13 mouse cellular contexts compared by ENCODE assay signal in the genomic region with DNA sequence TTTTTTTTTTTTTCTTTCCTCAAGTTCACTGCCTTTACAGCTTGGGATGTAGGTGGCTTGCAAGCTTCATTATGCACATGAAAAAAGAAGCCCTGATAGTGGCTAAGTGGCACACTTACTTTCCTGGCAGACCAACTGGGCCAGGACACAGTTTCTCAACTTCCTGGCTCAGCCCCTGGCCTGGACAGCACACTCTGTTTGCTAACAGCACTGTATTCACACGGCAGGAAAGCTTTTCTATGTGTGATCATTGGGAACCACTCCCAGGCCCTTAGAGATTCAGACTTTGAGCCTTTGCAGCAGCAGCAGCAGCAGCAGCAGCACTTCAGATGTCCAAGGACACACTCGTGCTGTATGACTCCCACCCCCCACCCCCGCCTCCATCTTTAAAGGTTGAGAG. TPM values are rescaled to one million over a fixed set of nuclear protein-coding genes. Genes with fewer than 3 reads are reported as not detected.
DNase-seq lines count a peak whose midpoint lies in the region; ATAC-seq and TF ChIP-seq lines count a peak whose summit lies in the region.
"Had no signal": no experiment of that assay in that cellular context is flagged by ENCODE, and none has a peak within 500 bp of the region (broad histone marks: within the 10 kb centered on the region; RNA-seq: fewer than 3 reads in every experiment).

No protein-coding gene starts in this region.

- WGBS in hindbrain, embryonic 16.5 days = 60% methylated on average over 3 of the region's 3 CpGs
- WGBS in hindbrain, embryonic 13.5 days = 73% methylated on average over 3 of the region's 3 CpGs
- 25% methylated on average over 3 of the region's 3 CpGs for WGBS in intestine, postnatal 0 days
- 41% methylated on average over 3 of the region's 3 CpGs for WGBS in stomach, embryonic 14.5 days
- 70% methylated on average over 3 of the region's 3 CpGs for WGBS in forebrain, embryonic 14.5 days
- 81% methylated on average over 3 of the region's 3 CpGs for WGBS in forebrain, embryonic 10.5 days

- TF ChIP-seq CTCF in intestine, postnatal 0 days (IDR thresholded peaks at IDR 0.05; ENCODE audit: low read depth) = no peak

- H3K4me2 ChIP-seq in hindbrain, embryonic 16.5 days (ENCODE audit: low read length) = no peak overlapping the region
- H3K4me2 ChIP-seq in hindbrain, embryonic 13.5 days = no peak overlapping the region
- no peak overlapping the region for H3K4me2 ChIP-seq in intestine, postnatal 0 days (replicated peaks; ENCODE audit: low read depth)
- no peak overlapping the region for H3K4me2 ChIP-seq in stomach, embryonic 14.5 days (replicated peaks; ENCODE audit: low read depth, low read length)
- H3K4me2 ChIP-seq in forebrain, embryonic 14.5 days (ENCODE audit: low read length) = no peak overlapping the region

- no peak overlapping the region for H3K9ac ChIP-seq in hindbrain, embryonic 16.5 days (ENCODE audit: low read depth, low read length)
- no peak overlapping the region for H3K9ac ChIP-seq in hindbrain, embryonic 13.5 days
- no peak overlapping the region for H3K9ac ChIP-seq in intestine, postnatal 0 days (ENCODE audit: low read depth, low read length)
- no peak overlapping the region for H3K9ac ChIP-seq in stomach, embryonic 14.5 days (replicated peaks; ENCODE audit: low read depth, low read length)
- no peak overlapping the region for H3K9ac ChIP-seq in forebrain, embryonic 14.5 days (ENCODE audit: low read length)

- H3K27ac ChIP-seq in hindbrain, embryonic 16.5 days (ENCODE audit: low read depth, low read length) = no peak overlapping the region
- H3K27ac ChIP-seq in hindbrain, embryonic 13.5 days = no peak overlapping the region
- peak overlapping the region; percentile 35 for H3K27ac ChIP-seq in intestine, postnatal 0 days (ENCODE audit: low read depth, low read length)
- H3K27ac ChIP-seq in stomach, embryonic 14.5 days (ENCODE audit: low read length) = no peak overlapping the region
- no peak overlapping the region for H3K27ac ChIP-seq in forebrain, embryonic 14.5 days (ENCODE audit: low read depth, low read length)
- H3K27ac ChIP-seq in forebrain, embryonic 10.5 days = no peak overlapping the region

- peak; percentile 77 for ATAC-seq in hindbrain, embryonic 16.5 days
- ATAC-seq in hindbrain, embryonic 13.5 days (ENCODE audit: low FRiP score) = no peak
- peak; percentile 87 for ATAC-seq in intestine, postnatal 0 days
- peak; percentile 80 for ATAC-seq in stomach, embryonic 14.5 days (ENCODE audit: insufficient number of reproducible peaks, insufficient read depth, low FRiP score, low read depth)
- ATAC-seq in forebrain, embryonic 14.5 days = no peak

- no peaks in the 10 kb centered on the region for H3K36me3 ChIP-seq in hindbrain, embryonic 16.5 days (ENCODE audit: control insufficient read depth, insufficient read depth, low read length)
- no peaks in the 10 kb centered on the region for H3K36me3 ChIP-seq in hindbrain, embryonic 13.5 days
- H3K36me3 ChIP-seq in intestine, postnatal 0 days (ENCODE audit: control insufficient read depth, insufficient read depth) = no peaks in the 10 kb centered on the region
- H3K36me3 ChIP-seq in stomach, embryonic 14.5 days (ENCODE audit: control insufficient read depth, insufficient read depth, low read length) = no peaks in the 10 kb centered on the region; the same call in 1 of the 2 replicates
- H3K36me3 ChIP-seq in forebrain, embryonic 14.5 days (ENCODE audit: control insufficient read depth, insufficient read depth, low read length) = no peaks in the 10 kb centered on the region
- H3K36me3 ChIP-seq in forebrain, embryonic 10.5 days (replicated peaks) = 0 out of 2 replicates have a peak, but pooled peaks cover 3% of the 10 kb centered on the region

- no peak overlapping the region for H3K4me3 ChIP-seq in hindbrain, embryonic 16.5 days (ENCODE audit: low read length)
- H3K4me3 ChIP-seq in hindbrain, embryonic 13.5 days = no peak overlapping the region
- H3K4me3 ChIP-seq in intestine, postnatal 0 days (ENCODE audit: low read depth, low read length) = no peak overlapping the region
- no peak overlapping the region for H3K4me3 ChIP-seq in stomach, embryonic 14.5 days (ENCODE audit: low read depth, low read length)
- H3K4me3 ChIP-seq in forebrain, embryonic 14.5 days (ENCODE audit: low read depth, low read length) = no peak overlapping the region
- no peak overlapping the region for H3K4me3 ChIP-seq in forebrain, embryonic 10.5 days
- H3K4me3 ChIP-seq: megakaryocyte, embryonic 14.5 days had no signal

- no peaks in the 10 kb centered on the region for H3K4me1 ChIP-seq in hindbrain, embryonic 16.5 days (ENCODE audit: control insufficient read depth, insufficient read depth, low read depth, low read length)
- H3K4me1 ChIP-seq in hindbrain, embryonic 13.5 days (replicated peaks) = no peaks in the 10 kb centered on the region
- H3K4me1 ChIP-seq in intestine, postnatal 0 days (replicated peaks; ENCODE audit: control insufficient read depth, insufficient read depth, low read length) = no peaks in the 10 kb centered on the region
- H3K4me1 ChIP-seq in stomach, embryonic 14.5 days (ENCODE audit: control insufficient read depth, insufficient read depth, low read length) = no peaks in the 10 kb centered on the region
- no peaks in the 10 kb centered on the region for H3K4me1 ChIP-seq in forebrain, embryonic 14.5 days (ENCODE audit: control insufficient read depth, insufficient read depth, low read length)
- no peaks in the 10 kb centered on the region for H3K4me1 ChIP-seq in forebrain, embryonic 10.5 days
- H3K4me1 ChIP-seq: megakaryocyte, embryonic 14.5 days had no signal

- no peaks in the 10 kb centered on the region for H3K9me3 ChIP-seq in hindbrain, embryonic 16.5 days (ENCODE audit: control insufficient read depth, low read length)
- H3K9me3 ChIP-seq in hindbrain, embryonic 13.5 days = no peaks in the 10 kb centered on the region
- H3K9me3 ChIP-seq in intestine, postnatal 0 days (ENCODE audit: control insufficient read depth) = no peaks in the 10 kb centered on the region
- no peaks in the 10 kb centered on the region for H3K9me3 ChIP-seq in stomach, embryonic 14.5 days (ENCODE audit: control insufficient read depth, low read depth, low read length)
- no peaks in the 10 kb centered on the region for H3K9me3 ChIP-seq in forebrain, embryonic 14.5 days (replicated peaks; ENCODE audit: control insufficient read depth, low read length)
- no peaks in the 10 kb centered on the region for H3K9me3 ChIP-seq in forebrain, embryonic 10.5 days

- DNase-seq in brain, adult 2 months (ENCODE audit: low read depth, low spot score) = peak; percentile 22
- DNase-seq in forebrain, embryonic 14.5 days (ENCODE audit: low spot score) = no peak
- DNase-seq in forebrain, embryonic 10.5 days (ENCODE audit: extremely low spot score, low spot score) = no peak
- DNase-seq: cerebellum, adult 9-10 months; gastrocnemius, postnatal 25 days; kidney, adult 2 months; layer of hippocampus, postnatal 36 days had no signal

- no peaks in the 10 kb centered on the region for H3K27me3 ChIP-seq in hindbrain, embryonic 16.5 days (replicated peaks; ENCODE audit: control insufficient read depth, insufficient read depth, low read length)
- no peaks in the 10 kb centered on the region for H3K27me3 ChIP-seq in hindbrain, embryonic 13.5 days
- H3K27me3 ChIP-seq in intestine, postnatal 0 days (replicated peaks; ENCODE audit: control insufficient read depth, insufficient read depth, low read length) = no peaks in the 10 kb centered on the region
- H3K27me3 ChIP-seq in stomach, embryonic 14.5 days (ENCODE audit: control insufficient read depth, insufficient read depth, low read length) = no peaks in the 10 kb centered on the region
- no peaks in the 10 kb centered on the region for H3K27me3 ChIP-seq in forebrain, embryonic 14.5 days (replicated peaks; ENCODE audit: control insufficient read depth, insufficient read depth, low read length)
- no peaks in the 10 kb centered on the region for H3K27me3 ChIP-seq in forebrain, embryonic 10.5 days (ENCODE audit: poor library complexity, severe bottlenecking)
- H3K27me3 ChIP-seq: CH12.LX; megakaryocyte, embryonic 14.5 days had no signal

RNA-seq across cellular contexts. Expression of a gene that starts 16.8 kb away (rescaled TPM):
- 1.7 and 2.1 TPM in 2 replicates for polyA plus RNA-seq in hindbrain, embryonic 16.5 days (2015; fragmentation: Nextera tagmentation; extraction: Ambion mirVana)
- 2.0 and 2.6 TPM in 2 replicates for polyA plus RNA-seq in hindbrain, embryonic 13.5 days (2015; fragmentation: Nextera tagmentation; extraction: Ambion mirVana)
- polyA plus RNA-seq in intestine, postnatal 0 days (2015; fragmentation: Nextera tagmentation; extraction: Ambion mirVana) = 3.7 and 3.9 TPM in 2 replicates
- 10.4 and 10.8 TPM in 2 replicates for polyA plus RNA-seq in stomach, embryonic 14.5 days (2014; fragmentation: Nextera tagmentation; extraction: Ambion mirVana)
- polyA plus RNA-seq in forebrain, embryonic 14.5 days (2014; fragmentation: Nextera tagmentation; extraction: Ambion mirVana) = 2.4 and 2.8 TPM in 2 replicates
- 1.2 and 1.4 TPM in 2 replicates for polyA plus RNA-seq in forebrain, embryonic 10.5 days (2016; fragmentation: Nextera tagmentation; extraction: Ambion mirVana)

RNA-seq across cellular contexts. Expression of a gene that starts 54.2 kb away (rescaled TPM):
- 0.25 and 0.35 TPM in 2 replicates for polyA plus RNA-seq in hindbrain, embryonic 16.5 days (2015; fragmentation: Nextera tagmentation; extraction: Ambion mirVana)
- polyA plus RNA-seq in hindbrain, embryonic 13.5 days (2015; fragmentation: Nextera tagmentation; extraction: Ambion mirVana) = 0.12 and 0.14 TPM in 2 replicates
- not detected in 2 replicates for polyA plus RNA-seq in intestine, postnatal 0 days (2015; fragmentation: Nextera tagmentation; extraction: Ambion mirVana)
- polyA plus RNA-seq in stomach, embryonic 14.5 days (2014; fragmentation: Nextera tagmentation; extraction: Ambion mirVana) = 0.83 and 0.91 TPM in 2 replicates
- 0.17 TPM in 1 of 2 replicates, not detected in the other for polyA plus RNA-seq in forebrain, embryonic 14.5 days (2014; fragmentation: Nextera tagmentation; extraction: Ambion mirVana)
- not detected in 2 replicates for polyA plus RNA-seq in forebrain, embryonic 10.5 days (2016; fragmentation: Nextera tagmentation; extraction: Ambion mirVana)

Comparison
In these comparisons a context has a peak if more than half of its experiments do, and no peak if none do; other contexts are left out.
1. ATAC-seq: peak in hindbrain, embryonic 16.5 days (single experiment), intestine, postnatal 0 days (single experiment) and stomach, embryonic 14.5 days (single experiment); none in hindbrain, embryonic 13.5 days (single experiment) and forebrain, embryonic 14.5 days (single experiment).